Mouse (Mus musculus) embryo, embryonic 11.5 days (tissue): ENCODE results near the gene Fgfr2.

ENCODE experiments used
- DNase-seq: peaks from one replicate; pipeline ENCODE4 v3.0.0-alpha.2; 2012; ENCODE audit warnings: low read depth, low spot score

The Fgfr2 gene

GRCm38 (mm10) chr7:130263233-130263594 is 2859.9 kb downstream of the Fgfr2 start:
- no peak for DNase-seq

GRCm38 (mm10) chr7:130262528-130263232 is 2860.5 kb downstream of the Fgfr2 start:
- DNase-seq = no peak

GRCm38 (mm10) chr7:130261684-130262527 is 2861.2 kb downstream of the Fgfr2 start:
- no peak for DNase-seq

GRCm38 (mm10) chr7:130260905-130261683 is 2862.1 kb downstream of the Fgfr2 start:
- no peak for DNase-seq

- no peak for DNase-seq
These were observed 2863.1 kb downstream of the Fgfr2 start for GRCm38 (mm10) chr7:130260060-130260459.

- DNase-seq = no peak
These were observed 2864.3 kb downstream of the Fgfr2 start for GRCm38 (mm10) chr7:130258704-130259295.

GRCm38 (mm10) chr7:130257991-130258703 is 2865.0 kb downstream of the Fgfr2 start:
- no peak for DNase-seq

GRCm38 (mm10) chr7:130253264-130253663 is 2869.9 kb downstream of the Fgfr2 start:
- DNase-seq = no peak

GRCm38 (mm10) chr7:130251936-130252523 is 2871.1 kb downstream of the Fgfr2 start:
- no peak for DNase-seq

GRCm38 (mm10) chr7:130250994-130251393 is 2872.2 kb downstream of the Fgfr2 start:
- DNase-seq = no peak

GRCm38 (mm10) chr7:130248403-130248802 is 2874.7 kb downstream of the Fgfr2 start:
- no peak for DNase-seq

GRCm38 (mm10) chr7:130247831-130248230 is 2875.3 kb downstream of the Fgfr2 start:
- no peak for DNase-seq

- no peak for DNase-seq
These were observed 2876.7 kb downstream of the Fgfr2 start for GRCm38 (mm10) chr7:130246483-130246882.

- DNase-seq = no peak
These were observed 2878.6 kb downstream of the Fgfr2 start for GRCm38 (mm10) chr7:130244545-130244944.

GRCm38 (mm10) chr7:130243811-130244210 is 2879.3 kb downstream of the Fgfr2 start:
- no peak for DNase-seq

- DNase-seq = no peak
These were observed 2883.0 kb downstream of the Fgfr2 start for GRCm38 (mm10) chr7:130240191-130240590.

GRCm38 (mm10) chr7:130237244-130237643 is 2885.9 kb downstream of the Fgfr2 start:
- DNase-seq = no peak

- DNase-seq = no peak
These were observed 2889.4 kb downstream of the Fgfr2 start for GRCm38 (mm10) chr7:130233777-130234176.

- DNase-seq = no peak
These were observed 2893.1 kb downstream of the Fgfr2 start for GRCm38 (mm10) chr7:130230034-130230433.

GRCm38 (mm10) chr7:130225227-130225626 is 2897.9 kb downstream of the Fgfr2 start:
- DNase-seq = no peak
